Mouse (Mus musculus) lung, postnatal 25 days (tissue): ENCODE data around the gene Tmem29.
"Not testable (repeated sequence)": the region's sequence is repeated elsewhere in the genome, so short reads cannot be mapped to it uniquely, and the experiment has no call there.

ENCODE experiments used
- DNase-seq: peaks from one replicate; pipeline ENCODE4 v3.0.0; 2022; ENCODE audit warnings: low spot score

Gene Tmem29

DNA sequence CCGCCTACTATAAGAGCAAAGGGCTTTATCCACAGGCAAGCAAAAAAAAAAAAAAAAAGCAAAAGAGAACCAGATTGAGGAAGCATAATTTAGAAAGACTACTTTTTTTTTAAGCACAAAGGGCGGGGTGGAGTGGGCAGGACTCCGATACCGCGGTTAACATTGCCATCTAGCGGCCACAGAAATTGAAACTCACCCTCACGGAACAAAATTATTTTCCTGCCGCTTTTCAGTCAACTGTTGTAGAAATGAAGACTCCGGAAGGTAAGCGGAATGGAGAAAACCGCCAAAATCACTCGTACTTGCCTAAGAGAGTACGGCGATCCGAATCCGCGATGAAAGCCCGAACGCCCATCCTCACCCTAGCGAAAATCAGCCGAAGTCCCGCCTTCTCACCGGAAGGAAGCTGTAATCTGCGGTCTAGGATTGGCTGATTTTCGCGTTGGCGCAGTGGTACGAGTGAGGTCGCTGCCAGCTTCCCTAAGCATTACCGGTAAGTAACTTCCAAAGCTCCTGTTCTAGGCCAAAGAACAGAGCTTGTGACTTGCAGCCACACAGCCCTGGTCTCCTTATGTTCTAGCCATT lies at the start of gene Tmem29:
TSS of gene Tmem29 (minus strand) at position 389 of the 585 bp plus-strand sequence.
- peak; percentile 93 for DNase-seq

DNA sequence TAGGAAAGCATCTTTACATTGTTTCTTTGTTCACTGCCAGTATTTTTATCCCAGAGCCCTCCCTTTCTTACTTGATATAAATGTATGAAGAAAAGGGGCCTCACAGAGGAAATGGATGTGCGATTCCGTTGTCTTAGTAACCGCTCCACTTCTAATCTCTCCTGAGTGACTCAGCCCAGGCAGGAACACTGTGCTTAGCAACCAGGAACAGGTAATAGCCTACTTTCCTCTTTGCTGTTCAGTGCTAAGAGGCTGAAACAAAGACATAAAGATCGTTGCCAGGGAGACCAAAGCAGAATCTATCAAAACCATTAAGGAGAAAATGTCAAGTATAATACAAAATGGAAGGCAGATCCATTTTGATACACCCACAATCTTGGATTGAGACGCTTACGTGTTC lies 49.7 kb upstream of the Tmem29 start:
- no peak for DNase-seq

DNA sequence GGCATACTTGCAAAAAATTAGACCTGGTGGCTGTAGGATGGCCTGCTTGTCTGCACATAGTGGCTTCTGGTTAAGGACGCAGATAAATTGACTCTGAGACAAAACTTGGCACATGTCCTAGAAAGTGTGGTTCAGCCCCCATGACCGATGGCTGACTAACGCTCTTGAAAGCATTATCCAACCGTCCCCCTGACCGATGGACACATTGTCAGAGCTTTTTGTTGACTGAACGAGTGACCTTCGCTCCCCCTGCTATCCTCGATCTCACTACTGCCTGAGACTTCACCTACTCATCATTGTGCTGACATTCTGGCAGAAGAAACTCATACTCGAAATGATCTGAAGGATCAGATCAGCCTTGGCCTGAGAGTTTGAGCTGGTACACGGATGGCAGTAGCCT lies 28.9 kb upstream of the Tmem29 start:
- not testable (repeated sequence) for DNase-seq

DNA sequence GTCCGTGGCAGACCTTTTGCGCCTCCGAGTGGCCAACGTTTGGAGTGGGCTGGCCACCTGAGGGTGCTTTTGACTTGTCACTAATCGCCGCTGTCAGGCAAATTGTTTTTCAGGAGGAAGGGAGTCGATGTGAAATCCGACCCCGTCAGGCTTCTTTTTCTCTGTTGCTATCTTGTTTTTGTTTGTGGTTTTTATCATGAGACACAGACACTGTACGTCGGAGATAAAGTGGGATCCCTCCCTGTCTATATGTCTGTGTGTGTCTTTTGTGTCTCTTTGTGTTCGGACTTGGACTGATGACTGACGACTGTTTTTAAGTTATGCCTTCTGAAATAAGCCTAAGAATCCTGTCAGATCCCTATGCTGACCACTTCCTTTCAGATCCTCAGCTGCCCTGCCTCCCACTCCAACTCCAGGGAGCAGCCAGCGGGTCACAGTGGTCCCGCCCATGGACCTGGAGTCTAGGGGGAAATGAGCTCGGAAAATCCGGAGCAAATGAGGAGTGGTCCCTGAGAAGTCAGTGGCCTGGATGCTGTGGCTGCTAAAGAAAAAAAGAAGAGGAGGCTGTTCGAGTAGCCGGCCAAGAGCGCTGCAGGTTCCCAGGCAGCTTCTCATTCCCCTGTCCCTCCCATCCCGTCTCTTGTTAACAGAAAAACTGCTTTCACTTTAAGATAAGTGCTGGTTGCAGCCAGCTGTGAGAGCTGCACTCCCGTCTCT lies 27.5 kb upstream of the Tmem29 start:
- DNase-seq, result not testable (repeated sequence)

DNA sequence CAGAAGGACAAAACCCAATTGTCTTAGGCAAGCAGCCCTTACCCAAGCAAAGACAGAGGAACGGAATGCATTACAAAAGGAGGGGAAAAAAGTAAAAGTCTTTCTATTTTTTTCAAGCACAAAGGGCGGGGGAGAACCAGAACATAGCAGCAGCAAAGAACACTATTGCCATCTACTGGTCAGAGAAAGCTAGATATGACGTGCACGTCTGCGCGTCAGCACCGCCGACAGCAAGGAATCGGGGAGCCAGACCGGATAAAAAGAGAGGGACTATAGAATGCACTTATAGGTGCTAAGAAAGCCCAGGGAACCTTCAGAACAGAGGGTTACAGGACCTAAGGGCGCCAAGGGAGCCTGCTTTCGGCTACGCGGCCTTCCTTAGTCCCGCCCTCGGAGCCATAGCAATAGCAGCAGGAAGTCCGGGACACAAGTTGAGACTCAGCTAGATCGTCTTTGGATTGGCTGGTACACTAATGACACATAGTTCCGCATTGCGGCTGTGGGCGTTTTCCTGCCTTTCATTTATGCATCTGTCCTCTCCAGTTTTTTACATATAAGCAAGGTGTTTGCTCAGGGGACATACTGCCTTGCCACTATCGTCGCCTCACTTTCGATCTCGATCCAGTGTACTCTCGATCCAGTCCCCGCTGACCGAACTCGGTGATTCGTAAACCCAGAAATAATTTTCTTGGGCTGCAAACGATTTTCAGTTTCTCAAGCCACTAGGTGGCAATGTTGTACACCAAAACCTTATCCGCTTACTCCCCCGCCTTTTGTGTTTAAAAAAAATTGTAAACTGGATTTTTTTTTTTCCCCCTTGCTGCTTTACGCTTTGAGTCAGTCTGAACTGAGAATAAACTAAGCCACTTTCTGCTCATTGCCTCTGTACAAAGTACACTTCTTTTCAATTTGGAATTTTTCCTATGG lies 19.2 kb upstream of the Tmem29 start:
- DNase-seq, result peak; percentile 94

DNA sequence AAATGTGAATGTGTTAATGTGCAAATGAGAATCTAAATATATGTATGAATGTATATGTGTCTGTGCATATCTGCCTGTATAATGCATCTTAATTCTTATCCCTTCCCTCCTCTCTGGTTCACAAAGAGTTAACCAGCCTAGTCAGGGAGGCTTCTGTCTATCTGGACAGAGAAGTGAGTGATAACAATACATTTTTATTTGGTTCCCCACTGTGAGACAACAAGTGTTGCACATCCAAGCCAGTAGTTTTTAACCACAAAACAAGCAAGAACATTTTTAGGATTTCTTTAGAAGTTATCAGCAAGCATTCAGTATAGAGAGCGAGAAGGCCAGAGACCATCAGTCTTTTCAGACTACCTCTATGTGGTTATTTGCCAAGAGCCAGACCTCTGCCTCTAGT lies 12.5 kb upstream of the Tmem29 start:
- no peak for DNase-seq

DNA sequence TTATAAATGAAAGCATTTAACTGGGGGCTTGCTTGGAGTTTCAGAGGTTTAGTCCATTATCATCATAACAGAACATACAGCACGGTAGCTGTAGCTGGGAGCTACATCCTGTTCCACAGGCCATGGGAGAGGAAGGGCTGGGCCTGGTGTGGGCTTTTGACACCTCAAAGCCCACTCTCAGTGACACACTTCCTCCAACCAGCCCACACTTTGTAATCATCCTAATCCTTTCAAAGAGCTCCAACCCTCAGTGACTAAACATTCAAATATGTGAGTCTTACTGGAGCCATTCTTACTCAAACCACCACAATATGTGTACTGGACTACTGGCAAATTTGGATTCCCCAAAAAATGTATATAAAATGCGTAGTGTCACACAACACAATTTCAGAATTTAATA lies 9.3 kb upstream of the Tmem29 start:
- no peak for DNase-seq

DNA sequence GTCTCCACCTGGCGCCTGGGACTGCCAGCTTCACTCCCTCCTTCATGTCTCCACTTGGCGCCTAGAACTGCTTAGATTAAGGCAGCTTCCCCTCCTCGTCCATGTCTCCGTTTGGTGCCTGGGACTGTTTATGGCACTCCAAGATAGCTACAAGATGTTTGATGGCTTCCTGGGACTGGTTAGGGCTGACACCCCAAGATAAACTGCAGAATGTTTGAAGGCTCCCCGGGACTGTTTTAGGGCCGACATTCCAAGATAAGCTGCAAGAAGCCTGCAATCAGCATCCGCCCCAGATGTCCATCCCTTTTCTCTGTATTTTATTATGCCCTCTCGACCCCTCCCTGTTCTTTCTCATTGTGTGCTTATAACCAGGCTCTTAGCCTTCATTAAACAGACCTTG lies 7.9 kb upstream of the Tmem29 start:
- DNase-seq, result not testable (repeated sequence)

DNA sequence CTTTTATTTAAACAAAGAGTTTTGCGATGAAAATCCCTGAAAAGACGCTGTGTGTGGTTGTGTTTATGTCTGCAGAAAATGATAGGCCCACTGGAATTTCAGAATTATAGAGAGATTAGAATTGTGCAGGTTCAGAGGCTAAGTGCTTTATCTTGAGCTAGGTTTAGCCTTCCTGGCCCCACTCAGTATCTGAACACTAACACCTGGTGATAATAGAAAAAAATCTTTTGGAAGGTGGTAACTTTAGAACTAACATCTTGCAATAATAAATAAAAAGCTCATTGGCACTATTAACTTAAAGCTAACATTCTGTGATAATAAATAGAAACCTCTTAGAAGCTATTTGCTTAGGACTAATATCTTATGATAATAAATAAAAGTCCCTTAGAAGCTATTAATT lies 1.2 kb upstream of the Tmem29 start:
- DNase-seq, result no peak

DNA sequence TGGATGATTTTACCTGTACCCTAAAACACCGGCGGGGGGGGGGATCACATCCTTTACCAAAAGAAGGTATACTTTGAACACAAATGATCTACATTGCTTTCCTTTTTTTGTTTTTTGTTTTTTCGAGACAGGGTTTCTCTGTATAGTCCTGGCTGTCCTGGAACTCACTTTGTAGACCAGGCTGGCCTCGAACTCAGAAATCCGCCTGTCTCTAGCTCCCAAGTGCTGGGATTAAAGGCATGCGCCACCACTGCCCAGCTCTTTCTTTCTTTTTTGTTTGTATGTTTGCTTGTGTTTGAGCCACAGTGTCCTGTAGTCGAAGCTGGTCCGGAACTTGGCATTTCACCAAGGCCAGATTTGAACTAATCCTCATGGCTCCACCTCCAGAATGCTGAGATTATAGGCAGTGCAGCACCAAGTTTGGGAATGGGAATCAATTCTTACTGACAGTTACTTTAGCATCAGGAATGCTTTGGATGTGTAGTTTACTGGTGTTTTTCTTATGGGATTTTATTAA lies 515 bp upstream of the Tmem29 start:
- DNase-seq, result peak; percentile 14

DNA sequence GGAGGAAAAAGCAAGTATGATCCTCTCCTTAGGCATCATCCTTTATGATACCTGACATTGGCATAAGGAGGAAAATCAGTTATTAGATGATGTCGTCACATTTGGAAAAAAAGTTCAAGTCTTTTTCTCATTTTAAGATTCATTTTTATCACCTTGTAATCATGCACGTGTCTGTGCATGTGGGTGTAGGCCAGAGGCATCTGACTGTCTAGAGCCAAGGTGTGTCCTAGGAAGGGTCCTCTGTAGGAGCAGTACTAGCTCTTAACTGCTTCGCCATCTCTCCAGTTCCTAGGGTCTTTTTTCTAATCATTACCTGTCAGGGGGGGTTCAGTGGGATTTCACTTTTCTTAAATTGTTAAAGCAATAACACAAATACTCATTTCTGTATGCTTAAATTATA lies 818 bp downstream of the Tmem29 start:
- no peak for DNase-seq

DNA sequence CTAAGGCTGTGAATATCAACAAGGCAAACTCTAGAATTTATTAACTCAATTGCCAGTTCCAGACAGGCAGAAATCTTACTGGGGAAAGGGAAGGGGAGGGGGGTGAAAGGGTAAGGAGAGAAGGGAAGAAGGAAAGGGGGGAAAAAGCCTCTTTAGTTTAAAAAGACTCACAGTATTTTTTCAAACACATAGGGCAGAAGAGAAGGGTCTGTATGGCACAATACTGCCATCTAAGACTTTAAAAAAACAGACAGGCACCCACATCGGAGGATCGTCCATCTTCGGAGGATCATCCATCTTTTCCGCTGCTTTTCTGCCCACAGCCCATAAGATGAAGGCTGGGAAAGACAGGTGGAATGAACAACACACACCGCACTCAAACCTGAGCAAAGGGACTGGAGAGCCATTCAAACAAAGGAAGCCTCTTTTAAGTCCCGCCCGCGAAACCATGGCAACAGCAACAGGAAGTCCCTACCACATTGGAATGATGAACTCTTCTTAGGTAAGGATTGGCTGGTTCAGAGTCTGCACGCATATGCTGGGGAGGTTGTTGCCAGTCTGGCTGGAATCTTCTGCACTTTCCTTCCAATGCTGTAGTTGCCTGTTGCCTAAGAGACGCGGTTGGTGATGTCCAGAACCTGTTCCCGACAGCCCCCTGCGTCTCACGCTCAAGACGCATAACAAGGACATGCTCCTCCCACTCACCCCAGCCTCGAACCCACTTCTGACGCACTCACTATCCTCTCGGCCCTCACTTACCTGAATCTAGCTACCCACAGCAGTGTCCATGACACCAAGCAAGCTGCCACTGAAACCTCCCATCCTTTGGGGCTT lies 18.2 kb downstream of the Tmem29 start:
- peak; percentile 80 for DNase-seq

DNA sequence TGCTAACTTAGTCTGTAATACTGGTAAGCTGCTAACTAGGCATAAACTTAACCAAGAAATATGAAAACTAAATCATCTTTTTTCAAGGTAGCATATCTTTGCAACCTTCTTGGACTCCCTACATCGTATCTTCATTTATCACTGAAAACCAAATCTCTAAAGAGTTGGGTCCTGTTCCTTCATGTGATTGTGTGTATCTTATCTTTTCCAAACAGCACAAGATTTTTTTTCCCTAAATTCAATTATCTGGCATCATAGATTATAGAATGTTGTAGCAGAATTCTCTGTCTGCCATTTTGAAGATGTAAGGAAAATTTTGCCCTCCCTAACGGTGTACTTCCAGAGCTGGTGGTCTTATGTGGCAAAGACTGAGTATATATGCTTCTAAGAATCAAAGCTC lies 22.6 kb downstream of the Tmem29 start:
- DNase-seq, result no peak

DNA sequence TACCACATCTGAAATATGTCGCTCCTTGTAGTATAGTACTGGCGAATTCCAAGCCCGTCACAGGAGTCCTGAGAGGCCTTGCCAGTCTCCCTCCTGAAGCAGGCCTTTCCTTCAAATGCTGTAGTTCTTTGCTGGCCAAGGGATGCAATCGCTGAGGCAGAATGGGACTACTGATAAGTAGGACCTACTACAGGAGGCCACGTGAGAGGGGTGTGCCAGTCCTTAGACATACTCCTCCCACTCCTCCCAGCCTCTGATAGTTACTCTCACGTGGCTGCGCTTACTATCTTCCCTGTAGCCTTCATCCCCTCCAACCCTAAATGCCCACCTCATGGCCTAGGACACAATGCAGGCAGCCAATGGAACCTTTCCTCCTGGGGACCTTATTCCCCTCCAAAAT lies 23.6 kb downstream of the Tmem29 start:
- DNase-seq, result no peak

DNA sequence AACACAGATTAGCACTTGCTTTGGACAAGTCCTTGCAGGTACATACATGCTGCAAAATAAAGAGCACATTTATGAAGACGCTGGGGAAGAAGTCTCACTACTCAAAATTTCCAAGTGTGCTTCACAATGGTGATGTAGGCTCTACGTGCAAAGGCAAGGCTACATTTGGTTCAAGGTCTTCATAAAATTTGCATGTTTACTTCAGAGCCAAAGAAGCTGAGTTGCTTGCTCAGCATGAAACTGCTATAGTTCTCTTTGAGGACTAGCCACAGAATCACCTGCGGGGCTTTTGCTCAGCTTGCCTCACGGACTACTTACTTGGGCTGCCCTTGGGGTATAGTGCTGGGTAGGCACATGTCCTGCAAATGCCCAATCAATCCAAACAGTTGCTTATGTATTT lies 45.4 kb downstream of the Tmem29 start:
- no peak for DNase-seq
